Mouse (Mus musculus) forebrain, embryonic 10.5 days (tissue): ENCODE data around the gene Dab2. TPM values are rescaled to one million over a fixed set of nuclear protein-coding genes. Genes with fewer than 3 reads are reported as not detected.

Experiments
- DNase-seq: peaks from one replicate; pipeline ENCODE4 v3.0.0-alpha.2; 2017; ENCODE audit warnings: low spot score; ENCODE audit errors: extremely low spot score
- H3K27ac ChIP-seq: fragments of 300-500 bp; sonication (generic); 2 replicates; pipeline ENCODE4 v1.5.1; 2016; ENCODE audit warnings: mild to moderate bottlenecking
- H3K27me3 ChIP-seq: fragments of 300-500 bp; sonication (generic); 2 replicates; pipeline ENCODE4 v1.6.1; 2016; ENCODE audit warnings: mild to moderate bottlenecking; ENCODE audit not compliant: poor library complexity, severe bottlenecking
- H3K36me3 ChIP-seq: fragments of 300-500 bp; sonication (generic); replicated peaks from 2 replicates; pipeline ENCODE4 v1.6.1; 2016; ENCODE audit warnings: mild to moderate bottlenecking, moderate library complexity
- H3K4me1 ChIP-seq: fragments of 300-500 bp; sonication (generic); 2 replicates; pipeline ENCODE4 v1.6.1; 2016
- H3K4me3 ChIP-seq: fragments of 300-500 bp; sonication (generic); 2 replicates; pipeline ENCODE4 v1.5.1; 2016; ENCODE audit warnings: mild to moderate bottlenecking, moderate library complexity
- H3K9me3 ChIP-seq: fragments of 300-500 bp; sonication (generic); 2 replicates; pipeline ENCODE4 v1.6.1; 2016; ENCODE audit warnings: mild to moderate bottlenecking, moderate library complexity
- WGBS: fragments of 180-500 bp; shearing (Covaris S2); methylation state at CpG from one replicate; pipeline ENCODE4 v1.1.7; 2016; 5-methylcytosine and 5-hydroxymethylcytosine counted together
- polyA plus RNA-seq: library from polyadenylated mRNA; unstranded; fragments of >200 nt; fragmentation: Nextera tagmentation; extraction: Ambion mirVana; gene quantifications from 2 replicates; pipeline ENCODE4 v1.2.1, GENCODE M21; 2016

The Dab2 gene
- 33.2 and 33.7 TPM in 2 replicates for polyA plus RNA-seq

GRCm38 (mm10) chr15:6299554-6299953 lies at the start of gene Dab2:
Gene Dab2 (plus strand): TSS chr15:6299788.
- 86% methylated on average over 3 of the region's 3 CpGs for WGBS
- Histone ChIP-seq H3K27me3 (no peaks in the 10 kb centered on the region), H3K4me3 (no peak within 1 kb of the TSS)

DNA sequence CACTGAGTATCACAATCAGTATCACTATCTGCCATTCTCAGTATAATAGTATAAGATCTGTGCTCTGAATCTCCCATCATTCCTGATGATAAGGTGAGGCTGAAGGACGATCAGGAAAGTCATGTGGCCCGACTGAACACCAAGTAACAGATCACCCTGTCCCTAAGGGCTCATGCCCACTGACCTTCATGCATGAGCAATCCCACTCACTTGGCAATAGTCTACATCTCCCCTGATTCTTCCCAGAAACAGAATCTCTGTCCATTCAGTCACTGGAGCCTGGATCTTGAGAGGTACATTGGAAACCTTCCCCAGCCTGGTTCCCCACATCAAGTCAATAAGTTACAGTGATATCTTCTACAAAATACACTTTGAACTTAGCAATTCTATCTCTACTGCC lies 46.1 kb upstream of the Dab2 start:
- H3K9me3 ChIP-seq: no peaks in the 10 kb centered on the region
- no peaks in the 10 kb centered on the region for H3K4me1 ChIP-seq
- no peak overlapping the region for H3K4me3 ChIP-seq
- 84% methylated on average over 2 of the region's 2 CpGs for WGBS
- H3K36me3 ChIP-seq: no peaks in the 10 kb centered on the region
- H3K27ac ChIP-seq: no peak overlapping the region
- no peaks in the 10 kb centered on the region for H3K27me3 ChIP-seq
- DNase-seq: no peak

More at GRCm38 (mm10) chr15:6299554-6299953, at the start of gene Dab2:
- no peak for DNase-seq
- H3K9me3 ChIP-seq: no peaks in the 10 kb centered on the region
- H3K27ac ChIP-seq: no peak within 1 kb of the TSS
- no peaks in the 10 kb centered on the region for H3K4me1 ChIP-seq
- H3K36me3 ChIP-seq: no peaks in the 10 kb centered on the region

- H3K27me3 ChIP-seq: no peaks in the 10 kb centered on the region
- no peak overlapping the region for H3K4me3 ChIP-seq
- H3K27ac ChIP-seq: no peak overlapping the region
- no peaks in the 10 kb centered on the region for H3K4me1 ChIP-seq
- H3K9me3 ChIP-seq: no peaks in the 10 kb centered on the region
- WGBS: 92% methylated on average over 2 of the region's 2 CpGs
- DNase-seq: no peak
- H3K36me3 ChIP-seq: no peaks in the 10 kb centered on the region
These were observed 45.2 kb upstream of the Dab2 start for GRCm38 (mm10) chr15:6254383-6254782.

DNA sequence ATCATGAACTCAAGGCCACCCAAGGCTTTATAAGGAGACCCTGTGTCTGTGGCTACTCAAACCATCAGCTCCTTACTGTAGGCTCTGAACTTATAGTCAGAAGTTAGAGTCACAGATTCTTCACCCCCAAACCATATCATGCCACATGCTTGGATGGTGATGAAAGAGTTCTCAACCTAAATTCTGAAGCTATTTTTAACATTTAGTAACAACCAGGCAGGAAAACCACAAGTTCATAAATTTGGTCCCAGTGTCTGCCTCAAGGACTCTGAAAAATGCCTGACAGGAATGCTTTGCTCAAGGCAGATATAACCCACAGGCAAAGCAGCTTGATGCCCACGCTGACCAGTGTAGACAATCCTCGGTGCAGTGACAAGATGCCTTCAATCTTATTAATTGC lies 42.5 kb upstream of the Dab2 start:
- H3K4me3 ChIP-seq: no peak overlapping the region
- no peaks in the 10 kb centered on the region for H3K36me3 ChIP-seq
- H3K27me3 ChIP-seq: no peaks in the 10 kb centered on the region
- no peaks in the 10 kb centered on the region for H3K4me1 ChIP-seq
- no peak for DNase-seq
- 94% methylated on average over 2 of the region's 2 CpGs for WGBS
- no peaks in the 10 kb centered on the region for H3K9me3 ChIP-seq
- H3K27ac ChIP-seq: no peak overlapping the region

GRCm38 (mm10) chr15:6259957-6260740 lies 39.4 kb upstream of the Dab2 start:
- H3K27me3 ChIP-seq: no peaks in the 10 kb centered on the region
- no peak overlapping the region for H3K4me3 ChIP-seq
- 60% methylated on average over 3 of the region's 3 CpGs for WGBS
- H3K4me1 ChIP-seq: no peaks in the 10 kb centered on the region
- H3K36me3 ChIP-seq: no peaks in the 10 kb centered on the region
- DNase-seq: no peak
- H3K27ac ChIP-seq: no peak overlapping the region
- no peaks in the 10 kb centered on the region for H3K9me3 ChIP-seq

DNA sequence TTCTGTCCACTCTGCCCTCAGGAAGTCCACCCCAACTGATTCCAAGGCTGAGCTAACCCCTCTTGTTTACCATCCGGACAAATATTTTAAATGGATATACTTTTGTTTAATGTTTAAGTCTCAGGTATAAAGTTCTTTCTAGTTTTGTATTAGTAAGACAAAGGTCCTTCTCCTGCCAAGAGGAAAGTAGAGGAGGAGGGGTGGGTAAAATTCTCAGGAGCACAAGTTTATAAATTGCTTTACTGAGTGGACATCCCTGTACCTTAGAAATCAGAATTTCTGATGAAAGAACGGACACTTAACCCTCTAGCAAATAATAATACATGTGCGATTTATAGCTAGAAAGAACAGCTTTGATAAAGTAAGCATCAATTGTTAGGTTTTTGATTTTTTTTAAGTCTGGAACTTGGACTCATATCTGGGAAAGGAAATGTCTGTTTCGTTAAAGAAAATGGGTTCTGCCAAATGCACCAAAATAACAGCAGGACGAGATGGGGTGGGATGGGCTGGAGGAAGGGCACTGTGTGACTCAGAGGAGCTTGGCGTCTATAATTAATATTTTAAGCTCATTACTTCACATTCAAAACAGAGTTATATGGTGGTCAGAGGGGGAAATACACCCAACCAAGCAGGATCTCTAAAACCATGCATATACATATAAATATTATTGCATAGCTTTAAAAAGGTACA lies 38.7 kb upstream of the Dab2 start:
- Histone ChIP-seq H3K4me3 (no peak overlapping the region), H3K27me3 (no peaks in the 10 kb centered on the region), H3K9me3 (no peaks in the 10 kb centered on the region), H3K27ac (no peak overlapping the region), H3K36me3 (no peaks in the 10 kb centered on the region), H3K4me1 (no peaks in the 10 kb centered on the region)
- 86% methylated on average over 6 of the region's 6 CpGs for WGBS
- no peak for DNase-seq

DNA sequence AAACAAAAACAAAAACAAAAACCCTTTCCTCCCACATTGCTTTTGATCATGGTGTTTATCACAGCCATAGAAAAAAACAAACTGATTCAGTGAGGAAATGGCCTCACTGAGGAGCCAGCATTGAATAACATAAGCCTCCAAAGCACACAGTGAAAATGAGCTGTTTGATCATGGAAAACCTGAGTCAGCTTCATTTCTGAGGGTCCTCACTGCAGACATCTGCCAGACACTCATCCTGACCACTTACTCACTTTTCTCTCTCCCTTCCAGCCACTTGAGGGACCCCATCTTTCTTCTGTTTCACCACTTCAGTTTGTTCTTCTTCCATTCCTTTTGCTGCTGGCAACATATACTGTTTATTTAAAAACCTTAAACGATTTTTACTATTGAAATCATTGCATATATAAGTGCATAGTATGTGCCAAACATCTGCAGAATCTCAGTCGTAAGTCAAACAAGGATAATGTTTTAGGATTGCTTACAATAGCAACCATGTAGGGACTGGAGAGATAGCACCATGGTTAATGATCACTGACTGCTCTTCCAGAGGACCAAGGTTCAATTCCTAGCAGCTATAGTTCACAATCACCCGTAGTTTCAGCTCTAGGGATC lies 32.3 kb upstream of the Dab2 start:
- no peak for DNase-seq
- H3K27ac ChIP-seq: no peak overlapping the region
- H3K9me3 ChIP-seq: no peaks in the 10 kb centered on the region
- WGBS: 88% methylated on average over 3 of the region's 3 CpGs
- no peak overlapping the region for H3K4me3 ChIP-seq
- no peaks in the 10 kb centered on the region for H3K27me3 ChIP-seq
- no peaks in the 10 kb centered on the region for H3K36me3 ChIP-seq
- H3K4me1 ChIP-seq: no peaks in the 10 kb centered on the region

DNA sequence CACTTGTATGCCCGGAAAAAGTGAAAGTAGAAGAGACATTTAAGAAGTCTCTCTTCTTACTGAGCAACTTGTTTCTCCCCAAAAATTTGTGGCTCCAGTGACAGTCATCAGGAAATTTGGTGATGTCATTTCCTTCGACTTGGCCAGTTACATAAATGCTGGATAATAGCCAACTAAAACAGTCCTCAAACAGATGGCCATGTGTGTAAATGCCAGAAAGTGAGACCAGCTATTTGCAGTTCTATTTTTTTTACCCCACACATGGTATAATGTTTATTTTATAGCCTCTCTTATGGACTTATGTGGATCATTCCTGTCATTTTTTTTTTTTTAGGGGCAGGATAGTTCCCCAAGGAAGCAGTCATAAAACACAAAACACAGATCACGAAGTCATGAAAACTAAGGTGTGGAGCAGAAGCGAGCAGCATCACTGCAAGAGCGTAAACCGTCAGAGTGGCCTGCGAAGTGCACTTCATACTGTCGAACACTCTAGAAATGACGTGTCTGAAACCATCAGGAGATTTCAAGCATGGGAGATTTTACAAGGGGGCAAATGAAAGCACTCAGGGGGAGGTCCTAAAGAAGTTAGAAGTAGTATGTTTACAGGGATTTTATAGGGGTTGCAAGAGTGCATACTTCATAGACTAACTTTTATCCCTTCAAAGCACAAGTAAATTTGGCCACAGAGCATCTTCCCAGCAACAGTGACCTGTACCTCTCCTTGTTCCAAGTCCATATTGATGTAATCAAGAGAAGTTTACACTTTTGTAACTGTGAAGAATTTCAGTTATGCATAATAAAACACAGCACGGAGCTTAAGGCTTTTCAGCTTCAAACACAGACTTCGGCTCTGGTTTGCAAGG lies 20.8 kb upstream of the Dab2 start:
- Histone ChIP-seq H3K4me1 (no peaks in the 10 kb centered on the region), H3K27ac (no peak overlapping the region), H3K9me3 (no peaks in the 10 kb centered on the region), H3K36me3 (no peaks in the 10 kb centered on the region), H3K4me3 (no peak overlapping the region), H3K27me3 (no peaks in the 10 kb centered on the region)
- WGBS: 84% methylated on average over 11 of the region's 11 CpGs
- no peak for DNase-seq

GRCm38 (mm10) chr15:6280021-6280451 lies 19.6 kb upstream of the Dab2 start:
- no peak for DNase-seq
- Histone ChIP-seq H3K4me1 (no peaks in the 10 kb centered on the region), H3K27me3 (no peaks in the 10 kb centered on the region), H3K9me3 (no peaks in the 10 kb centered on the region), H3K36me3 (no peaks in the 10 kb centered on the region), H3K4me3 (no peak overlapping the region), H3K27ac (no peak overlapping the region)
- WGBS: 69% methylated on average over 4 of the region's 4 CpGs

DNA sequence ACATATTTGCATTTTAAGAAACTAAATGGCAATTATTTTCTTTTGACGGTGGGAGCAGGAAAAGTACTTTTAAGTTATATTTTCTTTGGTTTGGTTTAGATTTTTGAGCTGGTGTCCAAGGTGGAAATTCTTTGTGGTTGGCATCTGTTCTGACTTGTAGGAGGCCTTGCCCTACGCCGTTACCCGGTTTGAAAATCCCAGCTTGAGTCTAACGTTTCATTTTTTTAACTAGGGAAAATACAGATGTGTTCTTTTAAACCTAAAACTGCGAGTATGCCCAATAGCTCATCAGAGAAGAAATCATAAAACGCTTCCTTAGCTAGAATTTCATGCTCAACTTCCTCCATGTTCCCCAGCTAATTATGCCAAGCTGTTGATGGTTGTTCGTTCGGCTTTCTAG lies 16.3 kb upstream of the Dab2 start:
- no peaks in the 10 kb centered on the region for H3K9me3 ChIP-seq
- no peak overlapping the region for H3K27ac ChIP-seq
- no peaks in the 10 kb centered on the region for H3K4me1 ChIP-seq
- no peaks in the 10 kb centered on the region for H3K36me3 ChIP-seq
- DNase-seq: no peak
- no peaks in the 10 kb centered on the region for H3K27me3 ChIP-seq
- WGBS: 84% methylated on average over 9 of the region's 9 CpGs
- H3K4me3 ChIP-seq: no peak overlapping the region

DNA sequence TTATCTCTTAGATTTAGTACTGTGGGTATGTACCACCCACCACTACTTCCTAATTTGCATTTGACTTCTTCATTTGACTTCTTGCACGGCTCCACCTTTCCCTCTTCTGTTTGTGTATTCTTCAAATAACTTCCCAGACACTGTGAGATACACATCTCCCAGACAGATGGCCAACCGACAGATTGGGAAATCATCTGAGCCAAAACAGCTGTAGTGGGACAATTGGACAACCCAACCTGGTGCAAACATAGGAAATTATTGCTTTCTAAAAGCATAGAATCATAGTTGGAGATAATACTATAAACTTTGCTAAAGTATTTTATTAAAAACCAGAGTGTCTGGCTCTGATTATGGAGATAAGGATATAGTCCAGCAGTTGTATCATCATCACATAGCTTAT lies 3.5 kb upstream of the Dab2 start:
- no peak for DNase-seq
- Histone ChIP-seq H3K9me3 (no peaks in the 10 kb centered on the region), H3K4me1 (no peaks in the 10 kb centered on the region), H3K27ac (no peak overlapping the region), H3K4me3 (no peak overlapping the region), H3K27me3 (no peaks in the 10 kb centered on the region), H3K36me3 (no peaks in the 10 kb centered on the region)
- WGBS: 95% methylated on average over 2 of the region's 2 CpGs

- WGBS: 91% methylated on average over 3 of the region's 3 CpGs
- no peaks in the 10 kb centered on the region for H3K27me3 ChIP-seq
These were observed 862 bp upstream of the Dab2 start for GRCm38 (mm10) chr15:6298726-6299125.

More at GRCm38 (mm10) chr15:6298726-6299125, 862 bp upstream of the Dab2 start:
- no peak for DNase-seq
- no peaks in the 10 kb centered on the region for H3K9me3 ChIP-seq
- H3K4me3 ChIP-seq: no peak overlapping the region
- no peak overlapping the region for H3K27ac ChIP-seq
- H3K36me3 ChIP-seq: no peaks in the 10 kb centered on the region
- H3K4me1 ChIP-seq: no peaks in the 10 kb centered on the region
